Mouse (Mus musculus): ENCODE measurements at regions not wholly inside any gene's neighbourhood (a gene's known extent, or its start where the extent isn't known, plus 50 kb on each side); places are given as distances from the start of the nearest gene placed in this dataset.
A peak's percentile ranks its signal among the peaks of the same experiment; 100 is the strongest.

DNA sequence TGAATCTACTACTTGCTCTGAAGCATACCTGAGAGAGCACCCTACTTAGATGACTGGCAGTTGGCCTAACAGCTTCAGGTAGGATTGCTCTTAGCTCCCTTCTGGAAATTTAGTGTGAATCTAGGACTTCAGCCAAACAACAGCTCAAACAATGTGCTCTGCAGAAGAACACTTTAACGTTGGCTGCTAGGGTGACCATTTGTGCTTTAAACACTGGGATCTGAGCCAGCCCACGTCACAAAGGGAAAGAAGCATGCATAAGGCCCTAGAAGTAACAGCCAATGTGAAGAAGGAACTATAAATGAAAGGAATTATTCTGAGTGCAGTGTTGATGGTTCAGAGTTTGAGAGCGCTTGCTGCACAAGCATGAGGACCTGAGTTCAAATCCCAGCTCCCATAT is 101.2 kb upstream of the Dock1 start:
- Histone ChIP-seq H3K27ac (replicated peaks; ENCODE audit: low read depth, low read length) (no peak overlapping the region), H3K4me2 (replicated peaks; ENCODE audit: low read depth, low read length, severe bottlenecking) (no peak overlapping the region), H3K36me3 (ENCODE audit: control insufficient read depth, insufficient read depth, low read length) (no peaks in the 10 kb centered on the region), H3K27me3 (ENCODE audit: control insufficient read depth, insufficient read depth, low read length) (no peaks in the 10 kb centered on the region), H3K9ac (ENCODE audit: low read depth, low read length, severe bottlenecking) (no peak overlapping the region), H3K4me3 (replicated peaks; ENCODE audit: low read length) (no peak overlapping the region), H3K4me1 (ENCODE audit: control insufficient read depth, insufficient read depth, low read length) (no peaks in the 10 kb centered on the region), H3K9me3 (ENCODE audit: control insufficient read depth, low read length) (no peaks in the 10 kb centered on the region)
- 60% methylated on average over 3 of the region's 3 CpGs for WGBS
- no peak for TF ChIP-seq POLR2A (IDR thresholded peaks at IDR 0.05; ENCODE audit: borderline replicate concordance, extremely low read depth, insufficient read depth, insufficient read length)
- ATAC-seq (ENCODE audit: low FRiP score, low read depth) (peak; percentile 70), DNase-seq (ENCODE audit: low spot score) (peak; percentile 50)

DNA sequence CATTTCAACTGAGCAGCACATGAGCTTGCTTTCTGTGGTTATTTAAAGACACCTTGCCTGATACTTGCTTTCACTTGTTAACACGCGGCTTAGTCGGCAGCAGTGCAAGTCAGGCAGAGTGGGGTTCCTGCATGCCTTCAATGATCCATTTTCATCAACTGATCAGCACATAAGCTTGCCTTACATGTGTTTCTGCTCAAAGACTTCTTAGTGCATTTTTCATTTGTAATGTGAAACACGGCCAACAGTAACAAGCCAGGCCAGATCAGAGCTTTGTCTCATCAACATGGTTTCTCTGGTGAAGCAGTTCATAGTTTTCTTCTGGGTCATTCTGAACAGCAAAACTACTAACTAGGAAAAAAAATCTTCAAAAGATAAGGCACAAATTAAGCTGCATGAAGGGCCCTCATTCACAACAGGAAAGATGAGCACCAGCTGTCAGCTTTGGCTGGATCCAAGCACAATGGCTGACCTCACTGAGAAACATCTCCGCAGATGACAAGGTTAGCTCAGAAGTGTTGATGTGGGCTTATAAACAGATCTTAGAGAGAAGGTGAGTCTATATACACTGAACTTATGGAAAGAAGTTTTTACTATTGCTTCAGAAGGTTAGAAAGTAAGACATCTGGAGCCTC is 100.2 kb upstream of the Dock1 start:
- WGBS, result 77% methylated on average over 5 of the region's 5 CpGs

DNA sequence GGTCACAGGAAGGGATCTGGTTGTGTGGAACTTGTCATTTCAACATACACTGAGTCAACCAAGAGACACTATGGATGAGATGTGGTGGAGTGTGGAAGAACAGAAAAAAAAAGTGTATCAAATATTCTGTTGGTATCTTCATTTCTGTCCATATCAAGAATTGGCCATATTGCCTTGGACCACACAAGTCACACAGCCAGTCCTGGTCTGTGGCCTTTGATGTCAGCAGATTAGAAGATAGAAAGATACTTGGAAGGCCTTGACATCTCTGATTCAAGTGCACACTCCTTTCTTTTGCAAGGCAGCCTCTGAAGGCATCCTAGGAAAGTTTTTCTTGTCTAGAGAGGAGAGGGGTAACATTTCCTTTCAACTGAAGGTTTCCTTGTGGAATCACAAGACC is 88.7 kb upstream of the Dock1 start:
- Histone ChIP-seq H3K4me3 (replicated peaks; ENCODE audit: low read length) (no peak overlapping the region), H3K27ac (replicated peaks; ENCODE audit: low read depth, low read length) (no peak overlapping the region), H3K4me1 (ENCODE audit: control insufficient read depth, insufficient read depth, low read length) (peaks cover 2% of the 10 kb centered on the region; the same call in 1 of the 2 replicates), H3K9ac (ENCODE audit: low read depth, low read length, severe bottlenecking) (no peak overlapping the region), H3K4me2 (replicated peaks; ENCODE audit: low read depth, low read length, severe bottlenecking) (no peak overlapping the region), H3K27me3 (ENCODE audit: control insufficient read depth, insufficient read depth, low read length) (no peaks in the 10 kb centered on the region), H3K9me3 (ENCODE audit: control insufficient read depth, low read length) (no peaks in the 10 kb centered on the region), H3K36me3 (ENCODE audit: control insufficient read depth, insufficient read depth, low read length) (no peaks in the 10 kb centered on the region)
- DNase-seq (ENCODE audit: low spot score), result no peak
- TF ChIP-seq POLR2A (IDR thresholded peaks at IDR 0.05; ENCODE audit: borderline replicate concordance, extremely low read depth, insufficient read depth, insufficient read length), result no peak
- no peak for ATAC-seq (ENCODE audit: low FRiP score, low read depth)

More for the DNA sequence above, 100.2 kb upstream of the Dock1 start:
- H3K4me1 ChIP-seq (ENCODE audit: control insufficient read depth, insufficient read depth, low read length), result no peaks in the 10 kb centered on the region
- no peaks in the 10 kb centered on the region for H3K9me3 ChIP-seq (ENCODE audit: control insufficient read depth, low read length)
- no peaks in the 10 kb centered on the region for H3K36me3 ChIP-seq (ENCODE audit: control insufficient read depth, insufficient read depth, low read length)
- ATAC-seq (ENCODE audit: low FRiP score, low read depth), result no peak
- TF ChIP-seq POLR2A (IDR thresholded peaks at IDR 0.05; ENCODE audit: borderline replicate concordance, extremely low read depth, insufficient read depth, insufficient read length), result no peak
- no peak overlapping the region for H3K27ac ChIP-seq (replicated peaks; ENCODE audit: low read depth, low read length)
- no peaks in the 10 kb centered on the region for H3K27me3 ChIP-seq (ENCODE audit: control insufficient read depth, insufficient read depth, low read length)
- H3K9ac ChIP-seq (ENCODE audit: low read depth, low read length, severe bottlenecking), result no peak overlapping the region
- DNase-seq (ENCODE audit: low spot score), result peak; percentile 37
- no peak overlapping the region for H3K4me3 ChIP-seq (replicated peaks; ENCODE audit: low read length)
- no peak overlapping the region for H3K4me2 ChIP-seq (replicated peaks; ENCODE audit: low read depth, low read length, severe bottlenecking)

DNA sequence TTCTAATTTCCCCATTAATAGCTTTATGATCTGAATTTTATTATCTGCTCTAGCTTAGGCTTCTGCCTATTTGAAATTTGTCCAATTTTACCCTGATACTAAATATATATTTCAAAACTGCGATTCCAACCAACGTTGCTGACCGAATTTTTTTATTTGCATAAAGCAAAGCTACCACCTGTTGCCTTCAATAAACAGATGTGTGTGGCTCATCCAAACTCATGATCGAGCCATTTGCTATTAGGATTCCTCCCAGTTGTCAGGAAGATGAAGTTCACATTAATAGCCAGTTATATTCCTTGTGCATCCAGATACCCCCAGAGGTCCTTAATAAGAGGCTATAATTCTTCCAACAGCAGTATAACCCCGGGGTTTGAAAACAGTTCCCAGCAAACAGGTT is 85.0 kb upstream of the Dock1 start:
- no peak for TF ChIP-seq POLR2A (IDR thresholded peaks at IDR 0.05; ENCODE audit: borderline replicate concordance, extremely low read depth, insufficient read depth, insufficient read length)
- H3K36me3 ChIP-seq (ENCODE audit: control insufficient read depth, insufficient read depth, low read length), result no peaks in the 10 kb centered on the region
- 76% methylated on average over 5 of the region's 5 CpGs for WGBS
- ATAC-seq (ENCODE audit: low FRiP score, low read depth) (no peak), DNase-seq (ENCODE audit: low spot score) (no peak)
- no peaks in the 10 kb centered on the region for H3K27me3 ChIP-seq (ENCODE audit: control insufficient read depth, insufficient read depth, low read length)
- H3K4me3 ChIP-seq (replicated peaks; ENCODE audit: low read length), result no peak overlapping the region
- no peak overlapping the region for H3K27ac ChIP-seq (replicated peaks; ENCODE audit: low read depth, low read length)
- peaks cover 3% of the 10 kb centered on the region; the same call in 1 of the 2 replicates for H3K4me1 ChIP-seq (ENCODE audit: control insufficient read depth, insufficient read depth, low read length)
- H3K9ac ChIP-seq (ENCODE audit: low read depth, low read length, severe bottlenecking), result no peak overlapping the region
- no peaks in the 10 kb centered on the region for H3K9me3 ChIP-seq (ENCODE audit: control insufficient read depth, low read length)
- no peak overlapping the region for H3K4me2 ChIP-seq (replicated peaks; ENCODE audit: low read depth, low read length, severe bottlenecking)

DNA sequence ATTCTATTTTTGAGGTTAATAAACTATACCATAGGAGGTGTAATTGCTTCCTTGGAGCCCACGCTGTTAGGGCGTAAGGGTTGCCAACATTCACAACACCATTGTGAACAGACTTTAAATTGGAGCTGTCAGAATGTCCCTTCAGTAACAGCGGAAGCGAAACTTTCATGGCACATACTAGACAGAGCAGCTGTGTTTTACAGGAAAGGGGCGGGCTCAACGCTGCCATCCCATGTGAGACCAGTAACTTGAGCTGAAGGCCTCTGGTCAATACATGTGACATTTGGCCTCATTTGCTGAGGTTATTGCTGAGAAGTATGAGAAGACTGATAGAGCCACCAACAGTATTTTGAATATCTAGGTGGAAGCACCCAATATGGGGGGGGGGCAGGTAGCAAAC is 83.5 kb upstream of the Dock1 start:
- Histone ChIP-seq H3K36me3 (ENCODE audit: control insufficient read depth, insufficient read depth, low read length) (no peaks in the 10 kb centered on the region), H3K9me3 (ENCODE audit: control insufficient read depth, low read length) (no peaks in the 10 kb centered on the region), H3K4me2 (replicated peaks; ENCODE audit: low read depth, low read length, severe bottlenecking) (no peak overlapping the region), H3K4me3 (replicated peaks; ENCODE audit: low read length) (no peak overlapping the region), H3K9ac (ENCODE audit: low read depth, low read length, severe bottlenecking) (no peak overlapping the region), H3K27me3 (ENCODE audit: control insufficient read depth, insufficient read depth, low read length) (no peaks in the 10 kb centered on the region), H3K4me1 (ENCODE audit: control insufficient read depth, insufficient read depth, low read length) (peaks cover 3% of the 10 kb centered on the region; the same call in 1 of the 2 replicates), H3K27ac (replicated peaks; ENCODE audit: low read depth, low read length) (no peak overlapping the region)
- TF ChIP-seq POLR2A (IDR thresholded peaks at IDR 0.05; ENCODE audit: borderline replicate concordance, extremely low read depth, insufficient read depth, insufficient read length), result no peak
- DNase-seq (ENCODE audit: low spot score) (peak; percentile 6), ATAC-seq (ENCODE audit: low FRiP score, low read depth) (no peak)
- WGBS, result 63% methylated on average over 6 of the region's 6 CpGs

Data from limb, embryonic 14.5 days (tissue).